Mouse (Mus musculus): ENCODE results near the gene Rnf212b. TPM values are rescaled to one million over a fixed set of nuclear protein-coding genes. Genes with fewer than 3 reads are reported as not detected.
A peak's percentile ranks its signal among the peaks of the same experiment; 100 is the strongest.

Gene Rnf212b
- polyA plus RNA-seq, 2 experiments from 2014 or later, result not detected

GRCm38 (mm10) chr14:54799686-54800085, 14.3 kb upstream of the Rnf212b start:
- ATAC-seq, result no peak

GRCm38 (mm10) chr14:54802428-54802827, 11.5 kb upstream of the Rnf212b start:
- ATAC-seq, result no peak

GRCm38 (mm10) chr14:54806124-54806523, 7.8 kb upstream of the Rnf212b start:
- no peak for ATAC-seq

GRCm38 (mm10) chr14:54808718-54809667, 4.9 kb upstream of the Rnf212b start:
- no peak for ATAC-seq

- ATAC-seq, result no peak
Measured at GRCm38 (mm10) chr14:54809668-54810033, 4.3 kb upstream of the Rnf212b start.

GRCm38 (mm10) chr14:54815737-54816136, 1.8 kb downstream of the Rnf212b start:
- no peak for ATAC-seq

GRCm38 (mm10) chr14:54817791-54818190, 3.9 kb downstream of the Rnf212b start:
- ATAC-seq, result no peak

GRCm38 (mm10) chr14:54822301-54822700, 8.4 kb downstream of the Rnf212b start:
- no peak for ATAC-seq

GRCm38 (mm10) chr14:54823716-54824115, 9.8 kb downstream of the Rnf212b start:
- no peak for ATAC-seq

GRCm38 (mm10) chr14:54843461-54843860, 29.5 kb downstream of the Rnf212b start:
- no peak for ATAC-seq

GRCm38 (mm10) chr14:54855726-54856125, 41.8 kb downstream of the Rnf212b start:
- ATAC-seq, result no peak

- ATAC-seq, result no peak
Measured at GRCm38 (mm10) chr14:54856703-54857102, 42.8 kb downstream of the Rnf212b start.

GRCm38 (mm10) chr14:54857891-54858290, 44.0 kb downstream of the Rnf212b start:
- no peak for ATAC-seq

- no peak for ATAC-seq
Measured at GRCm38 (mm10) chr14:54860511-54860910, 46.6 kb downstream of the Rnf212b start.

GRCm38 (mm10) chr14:54863501-54864312, 49.8 kb downstream of the Rnf212b start:
- ATAC-seq, result peak; percentile 90

GRCm38 (mm10) chr14:54864313-54865036, 50.5 kb downstream of the Rnf212b start:
- peak; percentile 58 for ATAC-seq

GRCm38 (mm10) chr14:54865626-54866025, 51.7 kb downstream of the Rnf212b start:
- no peak for ATAC-seq

GRCm38 (mm10) chr14:54866268-54866667, 52.3 kb downstream of the Rnf212b start:
- no peak for ATAC-seq

GRCm38 (mm10) chr14:54866936-54867335, 53.0 kb downstream of the Rnf212b start:
- ATAC-seq, result no peak

- ATAC-seq, result no peak
Measured at GRCm38 (mm10) chr14:54868026-54868425, 54.1 kb downstream of the Rnf212b start.

GRCm38 (mm10) chr14:54870861-54871260, 56.9 kb downstream of the Rnf212b start, which contains the start of gene Homez:
TSS of gene Homez (minus strand) at chr14:54870961.
- ATAC-seq, result no peak

- ATAC-seq, result no peak
Measured at GRCm38 (mm10) chr14:54874165-54874564, 60.2 kb downstream of the Rnf212b start.

All from CD4-positive, CD25-positive, alpha-beta regulatory T cell, adult 4 months (primary cell).